Mouse (Mus musculus) small intestine, adult 2 months (tissue): ENCODE measurements around the gene H2-DMb1. TPM values are rescaled to one million over a fixed set of nuclear protein-coding genes. Genes with fewer than 3 reads are reported as not detected.

Source experiments
- H3K27ac ChIP-seq: fragments of 200-500 bp; 2 replicates; pipeline ENCODE4 v1.5.1; 2012; ENCODE audit warnings: low read depth, low read length, control low read depth, inconsistent platforms; ENCODE audit not compliant: insufficient read depth
- H3K27me3 ChIP-seq: fragments of 200-500 bp; 2 replicates; pipeline ENCODE4 v1.6.1; 2012; ENCODE audit warnings: mild to moderate bottlenecking, moderate library complexity, low read length, inconsistent platforms; ENCODE audit not compliant: control insufficient read depth, insufficient read depth
- H3K36me3 ChIP-seq: fragments of 200-500 bp; 2 replicates; pipeline ENCODE4 v1.6.1; 2012; ENCODE audit warnings: mild to moderate bottlenecking, low read length, control low read depth, inconsistent platforms; ENCODE audit not compliant: control insufficient read depth, insufficient read depth
- H3K4me1 ChIP-seq: fragments of 200-500 bp; 2 replicates; pipeline ENCODE4 v1.6.1; 2012; ENCODE audit warnings: low read length, inconsistent platforms, mixed read lengths; ENCODE audit not compliant: control insufficient read depth, insufficient read depth, insufficient read length
- H3K4me3 ChIP-seq: fragments of 200-500 bp; 2 replicates; pipeline ENCODE4 v1.5.1; 2012; ENCODE audit warnings: low read depth, mild to moderate bottlenecking, control low read depth, inconsistent platforms, low read length, moderate library complexity
- CTCF ChIP-seq: fragments of 200-500 bp; IDR thresholded peaks from 2 replicates; pipeline ENCODE4 v1.5.1; 2012; ENCODE audit warnings: low read depth, mild to moderate bottlenecking, control low read depth, inconsistent platforms, low read length, moderate library complexity, mixed read lengths; ENCODE audit not compliant: insufficient replicate concordance, insufficient read length; ENCODE audit errors: extremely low read depth
- POLR2A ChIP-seq: fragments of 200-500 bp; IDR thresholded peaks from 2 replicates; pipeline ENCODE4 v1.6.1; 2012; ENCODE audit warnings: low read depth, mild to moderate bottlenecking, control low read depth, inconsistent platforms, low read length, moderate library complexity
- WGBS: fragments of 180-500 bp; shearing (Covaris S2); methylation state at CpG from one replicate; pipeline ENCODE4 v1.1.7; 2018; 5-methylcytosine and 5-hydroxymethylcytosine counted together
- polyA plus RNA-seq: library from polyadenylated mRNA; depleted of rRNA; stranded (reverse); fragments of >200 nt; gene quantifications from 2 replicates; pipeline ENCODE4 v1.2.3, GENCODE M21; 2012

H2-DMb1 gene
- polyA plus RNA-seq, 1 experiment: 281 TPM

DNA sequence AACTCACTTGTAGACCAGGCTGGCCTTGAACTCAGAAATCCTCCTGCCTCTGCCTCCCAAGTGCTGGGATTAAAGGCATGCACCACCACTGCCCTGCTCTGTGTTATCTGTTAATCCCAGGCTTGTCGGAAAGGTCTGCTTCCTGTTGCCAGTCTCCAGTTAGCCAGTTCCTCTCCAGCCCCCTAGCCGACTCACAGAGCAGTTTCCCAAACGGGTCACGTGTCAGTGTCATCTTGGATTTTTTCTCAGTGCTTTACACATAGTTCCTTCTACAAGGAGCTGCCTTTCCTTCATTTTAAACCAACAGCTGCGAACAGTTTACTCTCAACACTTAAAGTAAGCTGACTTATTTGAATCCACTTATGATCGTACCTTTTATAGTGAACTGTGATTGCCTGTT, 28.2 kb upstream of the H2-DMb1 start:
- no peak overlapping the region for H3K27ac ChIP-seq
- no peaks in the 10 kb centered on the region for H3K36me3 ChIP-seq
- TF ChIP-seq CTCF (no peak), POLR2A (no peak)
- H3K4me1 ChIP-seq: peaks cover 29% of the 10 kb centered on the region
- WGBS: 61% methylated on average over 6 of the region's 6 CpGs
- no peaks in the 10 kb centered on the region for H3K27me3 ChIP-seq
- no peak overlapping the region for H3K4me3 ChIP-seq

DNA sequence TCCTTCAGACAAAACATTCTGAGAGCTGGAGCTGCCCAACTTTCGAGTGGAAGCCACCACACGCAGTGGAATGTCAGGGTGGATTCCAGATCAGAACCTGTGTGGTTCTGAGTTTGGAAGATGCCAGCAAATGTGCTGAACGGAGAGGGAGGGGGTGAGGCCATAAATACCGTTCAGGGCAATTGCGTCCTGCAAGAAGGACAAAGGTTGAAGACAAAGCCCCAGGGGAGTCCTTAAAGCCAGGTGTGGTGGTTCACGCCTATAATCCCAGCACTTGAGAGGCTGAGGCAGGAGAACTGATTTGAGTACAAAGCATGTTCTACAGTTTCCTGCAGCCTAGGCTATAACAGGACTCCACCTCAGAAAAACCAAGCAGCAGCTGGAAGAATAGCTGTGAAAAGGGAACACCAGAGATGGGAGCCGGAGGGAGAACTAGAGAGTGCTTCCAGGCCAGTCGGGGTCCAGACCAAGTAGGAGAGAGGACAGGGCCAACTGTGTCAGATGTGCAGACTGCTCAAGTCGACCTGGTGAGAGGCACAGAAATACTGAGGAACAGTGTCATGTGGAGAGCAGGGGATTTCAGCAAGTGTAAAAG, 25.9 kb upstream of the H2-DMb1 start:
- peaks cover 29% of the 10 kb centered on the region for H3K4me1 ChIP-seq
- peak overlapping the region; percentile 26 for H3K4me3 ChIP-seq
- H3K27me3 ChIP-seq: no peaks in the 10 kb centered on the region
- H3K27ac ChIP-seq: peak overlapping the region; percentile 90
- 27% methylated on average over 9 of the region's 9 CpGs for WGBS
- H3K36me3 ChIP-seq: no peaks in the 10 kb centered on the region
- TF ChIP-seq CTCF: no peak

DNA sequence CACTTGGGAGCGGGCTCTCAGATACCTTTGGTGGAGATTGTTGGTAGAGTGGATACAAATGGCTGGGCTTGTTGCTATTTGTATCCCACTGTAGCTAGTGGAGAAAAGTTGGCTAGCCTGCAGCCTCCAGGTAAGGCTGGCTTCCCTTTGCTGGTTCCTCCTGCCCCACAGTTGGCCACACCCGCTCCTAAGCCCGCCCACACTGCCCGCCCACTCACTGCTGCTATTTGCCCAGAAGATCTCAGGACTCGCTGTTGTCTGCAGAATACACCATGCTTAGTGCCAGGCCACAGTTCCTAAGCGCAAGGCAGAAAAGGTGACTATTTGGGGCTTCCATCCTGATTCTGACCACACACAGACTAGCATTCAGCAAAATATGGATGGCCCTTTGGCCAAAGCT, 25.4 kb upstream of the H2-DMb1 start:
- H3K4me3 ChIP-seq: peak overlapping the region; percentile 26; the same call in 1 of the 2 replicates
- no peaks in the 10 kb centered on the region for H3K27me3 ChIP-seq
- no peaks in the 10 kb centered on the region for H3K36me3 ChIP-seq
- 13% methylated on average over 6 of the region's 6 CpGs for WGBS
- TF ChIP-seq CTCF (no peak), POLR2A (peak; percentile 33; the same call in 1 of the 2 replicates)
- H3K4me1 ChIP-seq: peaks cover 29% of the 10 kb centered on the region
- peak overlapping the region; percentile 90 for H3K27ac ChIP-seq

DNA sequence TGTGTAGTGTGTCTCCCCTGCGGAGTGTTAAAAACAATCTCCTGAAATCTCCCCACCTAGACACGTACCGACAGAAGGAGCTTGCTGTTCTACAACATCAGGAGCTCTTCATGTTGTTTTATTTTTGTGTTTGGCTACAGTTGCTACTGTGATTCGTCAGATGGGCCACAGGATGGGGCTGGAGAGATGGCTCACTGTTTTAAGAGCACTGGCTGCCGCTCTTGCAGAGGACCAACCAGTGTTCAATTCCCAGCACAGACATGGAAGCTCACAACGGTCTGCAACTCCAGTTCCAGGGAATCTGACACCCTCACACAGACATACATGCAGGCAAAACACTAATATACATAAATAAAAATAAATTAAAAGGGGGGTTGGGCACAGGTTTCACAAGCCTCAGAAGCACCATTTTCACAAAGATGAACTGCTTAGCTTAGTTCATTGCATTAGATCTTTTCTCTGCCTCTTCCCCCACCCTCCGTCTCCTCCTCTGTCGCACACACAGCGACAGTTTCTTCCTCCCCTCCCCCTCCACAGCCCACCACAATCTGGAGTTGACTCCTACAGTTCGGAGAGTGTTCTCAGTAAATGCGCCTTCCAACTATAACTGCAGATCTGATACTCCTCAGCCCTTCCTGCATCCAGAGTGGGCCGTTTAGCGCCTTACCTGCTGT, 24.5 kb upstream of the H2-DMb1 start:
- no peak for TF ChIP-seq CTCF
- no peak for TF ChIP-seq POLR2A
- Histone ChIP-seq H3K36me3 (no peaks in the 10 kb centered on the region), H3K27ac (no peak overlapping the region), H3K4me3 (peak overlapping the region; percentile 36), H3K4me1 (peaks cover 29% of the 10 kb centered on the region), H3K27me3 (no peaks in the 10 kb centered on the region)
- 57% methylated on average over 13 of the region's 13 CpGs for WGBS

DNA sequence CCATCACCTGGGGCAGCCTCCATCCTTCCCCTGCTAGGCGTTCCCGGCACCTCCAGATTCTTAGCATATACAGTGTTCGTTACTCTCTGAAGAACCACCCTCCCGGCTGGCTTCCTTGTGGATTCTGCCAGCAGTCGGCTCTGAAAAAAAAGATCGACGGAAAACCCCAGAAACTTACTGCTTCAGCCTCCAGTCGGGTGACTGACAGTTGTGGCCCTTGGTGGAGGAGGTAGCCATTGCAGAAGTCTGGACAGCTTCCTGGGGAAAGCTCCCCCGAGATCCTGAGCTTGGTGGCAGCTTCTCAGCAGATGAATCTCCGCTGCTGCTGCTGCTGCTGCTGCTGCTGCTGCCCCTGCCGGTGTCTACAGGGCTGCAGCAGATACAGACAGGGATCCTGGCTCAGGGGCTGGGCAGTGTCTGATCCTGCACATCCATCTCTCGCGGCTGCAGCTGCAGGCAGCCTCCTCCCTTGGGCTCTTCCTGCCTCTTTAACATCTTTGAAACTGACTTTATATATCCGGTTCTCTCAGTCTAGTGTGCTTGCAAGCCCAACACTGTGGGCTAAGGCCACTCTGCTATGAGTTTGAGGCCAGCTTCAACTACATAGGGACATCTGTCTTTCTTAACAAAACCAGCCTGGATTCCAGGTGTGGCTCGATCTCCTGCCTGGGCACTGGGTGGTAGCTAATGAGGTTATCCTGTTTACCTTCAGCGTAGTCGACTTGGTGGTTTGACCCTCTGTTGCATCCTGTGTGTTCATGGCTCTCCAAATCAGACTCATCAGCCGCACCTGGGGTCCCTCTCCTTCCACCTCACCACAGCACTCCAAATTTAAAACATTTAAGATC, 23.7 kb upstream of the H2-DMb1 start:
- 30% methylated on average over 18 of the region's 18 CpGs for WGBS
- Histone ChIP-seq H3K27ac (no peak overlapping the region; the same call in 1 of the 2 replicates), H3K4me3 (peak overlapping the region; percentile 36)

DNA sequence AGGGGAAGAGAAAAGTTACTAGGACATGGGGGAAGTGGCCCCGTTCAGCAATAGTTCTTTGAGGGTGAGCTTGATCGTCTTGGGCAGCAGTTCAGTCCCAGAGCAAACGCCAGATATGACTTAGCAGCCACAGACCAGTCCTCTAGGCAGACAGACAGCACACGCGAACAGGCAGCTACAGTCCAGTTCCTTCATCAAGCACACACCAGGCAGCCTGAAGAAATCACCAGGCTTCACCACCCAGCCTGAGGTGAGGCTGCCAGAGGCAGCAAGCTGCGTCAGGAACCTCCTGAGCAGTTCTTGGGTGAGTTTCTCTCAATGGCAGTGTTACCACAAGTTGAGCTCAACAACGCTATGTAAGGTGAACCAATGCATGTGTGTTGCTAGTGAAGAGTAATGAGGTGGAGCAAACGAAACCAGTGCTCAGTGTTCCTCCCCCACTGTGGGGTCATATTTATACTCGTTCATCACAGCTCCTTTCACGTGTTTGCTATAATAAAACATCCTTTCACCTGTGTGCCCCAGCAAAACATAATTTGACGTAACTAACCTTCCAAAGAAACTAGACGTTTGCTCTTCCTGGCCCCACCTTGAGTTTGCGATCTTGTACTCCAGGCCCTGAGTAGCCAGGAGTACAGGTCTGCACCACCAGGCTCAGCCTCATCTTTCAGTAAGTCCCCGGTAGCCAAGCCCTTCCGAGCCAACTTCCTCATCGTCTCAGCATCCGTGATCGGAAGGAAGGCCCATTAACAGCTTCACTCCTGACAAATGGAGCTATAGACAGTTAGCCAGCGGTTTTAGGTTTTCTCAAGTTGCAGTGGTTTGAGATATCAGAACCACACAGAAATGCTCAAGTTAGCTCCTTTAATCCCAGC, 22.6 kb upstream of the H2-DMb1 start:
- WGBS: 54% methylated on average over 19 of the region's 19 CpGs
- Histone ChIP-seq H3K27me3 (no peaks in the 10 kb centered on the region), H3K27ac (no peak overlapping the region), H3K36me3 (no peaks in the 10 kb centered on the region), H3K4me1 (peaks cover 25% of the 10 kb centered on the region), H3K4me3 (no peak overlapping the region)
- no peak for TF ChIP-seq CTCF
- TF ChIP-seq POLR2A: no peak

More for the DNA sequence above, 23.7 kb upstream of the H2-DMb1 start:
- Histone ChIP-seq H3K27me3 (no peaks in the 10 kb centered on the region), H3K36me3 (no peaks in the 10 kb centered on the region), H3K4me1 (peaks cover 25% of the 10 kb centered on the region)
- TF ChIP-seq CTCF (no peak), POLR2A (no peak)
